In genomic region chr11:90025891-90026801, GRCm38 (mm10) we compare ENCODE assay signal across 11 mouse cellular contexts. TPM values are rescaled to one million over a fixed set of nuclear protein-coding genes. Genes with fewer than 3 reads are reported as not detected.
DNase-seq lines count a peak whose midpoint lies in the region; ATAC-seq and TF ChIP-seq lines count a peak whose summit lies in the region.
"Had no signal": no experiment of that assay in that cellular context is flagged by ENCODE, and none has a peak within 500 bp of the region (broad histone marks: within the 10 kb centered on the region; RNA-seq: fewer than 3 reads in every experiment).

No protein-coding gene starts in this region.

- H3K9ac ChIP-seq in heart, embryonic 12.5 days, result no peak overlapping the region; the same call in 1 of the 2 replicates
- no peak overlapping the region for H3K9ac ChIP-seq in limb, embryonic 15.5 days

- peaks cover 20% of the 10 kb centered on the region for H3K4me1 ChIP-seq in heart, embryonic 12.5 days (replicated peaks)
- H3K4me1 ChIP-seq in embryonic fibroblast, embryonic 13.5 days (ENCODE audit: control insufficient read depth, insufficient read depth, low read length), result peaks cover 29% of the 10 kb centered on the region
- peaks cover 31% of the 10 kb centered on the region for H3K4me1 ChIP-seq in limb, embryonic 15.5 days

- intact Hi-C loops in heart, postnatal 25 days (cut with DNase I), result no loop called here
- intact Hi-C loops in left cerebral cortex, adult 2 months (cut with DNase I), result no loop called here

- DNase-seq in heart, postnatal 25 days (ENCODE audit: low spot score), result peak; percentile 52
- DNase-seq in adrenal gland, postnatal 10 days, result peak; percentile 61
- no peak for DNase-seq in MN1 (ENCODE audit: low spot score)
- no peak for DNase-seq in left cerebral cortex, adult 2 months (ENCODE audit: extremely low spot score in 1 of 2, low spot score in 2 of 2)
- DNase-seq: cerebellum, postnatal 36 days; left cerebral cortex, postnatal 4 days had no signal

- no peak overlapping the region for H3K4me3 ChIP-seq in heart, embryonic 12.5 days
- H3K4me3 ChIP-seq in embryonic fibroblast, embryonic 13.5 days (ENCODE audit: insufficient read depth, low read length), result no peak overlapping the region
- H3K4me3 ChIP-seq in limb, embryonic 15.5 days, result no peak overlapping the region
- H3K4me3 ChIP-seq in left cerebral cortex, adult 2 months, result no peak overlapping the region

- no peak for ATAC-seq in heart, embryonic 12.5 days (ENCODE audit: insufficient number of reproducible peaks, low FRiP score)
- ATAC-seq in limb, embryonic 15.5 days (ENCODE audit: insufficient number of reproducible peaks, low FRiP score, low TSS enrichment, low read depth), result no peak
- no peak for ATAC-seq in cerebellum, adult (ENCODE audit: insufficient number of reproducible peaks, low FRiP score, low TSS enrichment)
- ATAC-seq: forebrain, embryonic 16.5 days had no signal

- TF ChIP-seq CTCF in embryonic fibroblast, embryonic 13.5 days (IDR thresholded peaks at IDR 0.05; ENCODE audit: borderline replicate concordance, insufficient read depth, low read length), result no peak
- no peak for TF ChIP-seq CTCF in left cerebral cortex, adult 2 months (IDR thresholded peaks at IDR 0.05)

- H3K27me3 ChIP-seq in heart, embryonic 12.5 days (replicated peaks), result peaks cover 21% of the 10 kb centered on the region
- H3K27me3 ChIP-seq in limb, embryonic 15.5 days, result no peaks in the 10 kb centered on the region

- no peak for TF ChIP-seq POLR2A in embryonic fibroblast, embryonic 13.5 days (IDR thresholded peaks at IDR 0.05; ENCODE audit: low read depth, low read length)

- no peak overlapping the region for H3K4me2 ChIP-seq in heart, embryonic 12.5 days
- no peak overlapping the region for H3K4me2 ChIP-seq in limb, embryonic 15.5 days

- H3K36me3 ChIP-seq in heart, embryonic 12.5 days, result no peaks in the 10 kb centered on the region
- no peaks in the 10 kb centered on the region for H3K36me3 ChIP-seq in limb, embryonic 15.5 days

- 53% methylated on average over 14 of the region's 14 CpGs for WGBS in heart, embryonic 12.5 days
- 33% methylated on average over 14 of the region's 14 CpGs for WGBS in limb, embryonic 15.5 days

- H3K9me3 ChIP-seq in heart, embryonic 12.5 days (replicated peaks), result no peaks in the 10 kb centered on the region
- H3K9me3 ChIP-seq in limb, embryonic 15.5 days, result no peaks in the 10 kb centered on the region

- H3K27ac ChIP-seq in heart, embryonic 12.5 days (ENCODE audit: poor library complexity, severe bottlenecking), result no peak overlapping the region
- peak overlapping the region; percentile 60 for H3K27ac ChIP-seq in embryonic fibroblast, embryonic 13.5 days (ENCODE audit: insufficient read depth, low read length)
- peak overlapping the region; percentile 57 for H3K27ac ChIP-seq in limb, embryonic 15.5 days
- H3K27ac ChIP-seq in left cerebral cortex, adult 2 months, result no peak overlapping the region

RNA-seq across cellular contexts. Expression of gene Tmem100, which starts 4.0 kb away (rescaled TPM):
- total RNA-seq in heart, postnatal 25 days (2021), result 10 to 100 TPM; 16.9 to 23.8 TPM
- polyA plus RNA-seq in heart, embryonic 12.5 days (2016; fragmentation: Nextera tagmentation; extraction: Ambion mirVana), result 15.9 and 17.1 TPM in 2 replicates
- 1 to 10 TPM; 7.8 to 9.5 TPM for total RNA-seq in adrenal gland, postnatal 10 days (2021)
- 1.7 and 6.4 TPM in 2 replicates for polyA plus RNA-seq in embryonic fibroblast, embryonic 13.5 days (2011; ENCODE audit: insufficient read length, low read depth, missing spikeins)
- polyA plus RNA-seq in limb, embryonic 15.5 days (2015; fragmentation: Nextera tagmentation; extraction: Ambion mirVana), result 23.5 and 24.4 TPM in 2 replicates
- total RNA-seq in left cerebral cortex, adult 2 months (2021), result 10 to 100 TPM; 15.9 TPM

RNA-seq across cellular contexts. Expression of gene Pctp, which starts 23.5 kb away (rescaled TPM):
- total RNA-seq in heart, postnatal 25 days (2021), result 1 to 10 TPM; 4.0 TPM
- 18.1 and 19.9 TPM in 2 replicates for polyA plus RNA-seq in heart, embryonic 12.5 days (2016; fragmentation: Nextera tagmentation; extraction: Ambion mirVana)
- 10 to 100 TPM; 11.7 to 11.9 TPM for total RNA-seq in adrenal gland, postnatal 10 days (2021)
- 3.8 and 4.1 TPM in 2 replicates for polyA plus RNA-seq in embryonic fibroblast, embryonic 13.5 days (2011; ENCODE audit: insufficient read length, low read depth, missing spikeins)
- 4.0 and 4.7 TPM in 2 replicates for polyA plus RNA-seq in limb, embryonic 15.5 days (2015; fragmentation: Nextera tagmentation; extraction: Ambion mirVana)
- 1 to 10 TPM; 1.1 to 1.3 TPM for total RNA-seq in left cerebral cortex, adult 2 months (2021)

Comparison
In these comparisons a context has a peak if more than half of its experiments do, and no peak if none do; other contexts are left out.
1. DNase-seq: peak in heart, postnatal 25 days (single experiment) and adrenal gland, postnatal 10 days (single experiment); none in MN1 (single experiment) and left cerebral cortex, adult 2 months (0 of 2).
2. H3K27ac ChIP-seq: peak in embryonic fibroblast, embryonic 13.5 days (single experiment) and limb, embryonic 15.5 days (single experiment); none in heart, embryonic 12.5 days (single experiment) and left cerebral cortex, adult 2 months (single experiment).